Mouse (Mus musculus) left cerebral cortex, adult 8-10 months (tissue): Measurements from ENCODE around the gene Cenpv. TPM values are rescaled to one million over a fixed set of nuclear protein-coding genes. Genes with fewer than 3 reads are reported as not detected.
"Not testable (repeated sequence)": the region's sequence is repeated elsewhere in the genome, so short reads cannot be mapped to it uniquely, and the experiment has no call there.

ENCODE experiments used
- DNase-seq, 2 experiments: peaks; one replicate each; pipeline ENCODE4 v3.0.0; 2022; ENCODE audit warnings: low spot score in 2 of 2
- total RNA-seq, 4 experiments: library from RNA; stranded (reverse); gene quantifications; 2 replicates each; pipeline ENCODE4 v1.2.4; 2022

Cenpv gene
- total RNA-seq, 4 experiments from 2014 or later, result 29.2 to 35.6 (median 31.8) TPM

GRCm38 (mm10) chr11:62508816-62509215, 30.2 kb downstream of the Cenpv start:
- not testable (repeated sequence) for DNase-seq

- DNase-seq, result not testable (repeated sequence)
Observed at GRCm38 (mm10) chr11:62508365-62508764, 30.7 kb downstream of the Cenpv start.

- DNase-seq, result no peak
Observed at GRCm38 (mm10) chr11:62507683-62508082, 31.4 kb downstream of the Cenpv start.

- DNase-seq, result no peak
Observed at GRCm38 (mm10) chr11:62500529-62500928, 38.5 kb downstream of the Cenpv start.

GRCm38 (mm10) chr11:62498802-62499201, 40.3 kb downstream of the Cenpv start:
- DNase-seq, result no peak

DNA sequence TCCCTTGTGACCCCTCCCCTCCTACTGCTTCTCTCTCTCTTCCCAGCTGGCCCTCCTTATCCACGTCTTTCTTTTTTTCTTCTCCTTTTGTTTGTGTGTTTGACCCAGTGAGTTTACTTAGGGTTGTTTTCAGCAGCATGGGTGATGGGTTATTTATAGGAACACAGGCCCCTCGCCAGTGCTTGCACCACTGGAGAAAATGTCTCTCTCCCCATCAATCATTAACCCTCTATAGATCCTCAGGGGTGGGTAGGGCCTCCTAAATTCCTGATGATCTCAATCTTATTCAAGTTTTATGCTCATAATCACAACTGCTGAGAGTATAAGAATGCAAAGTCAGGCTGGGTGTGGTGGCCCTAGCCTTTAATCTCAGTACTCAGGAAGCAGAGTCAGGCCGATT, 41.9 kb downstream of the Cenpv start:
- DNase-seq, result no peak

- no peak for DNase-seq
Observed at GRCm38 (mm10) chr11:62496151-62496715, 42.8 kb downstream of the Cenpv start.

- DNase-seq, result peak in 1 of 2 experiments; percentile 11
Observed at GRCm38 (mm10) chr11:62495276-62495801, 43.7 kb downstream of the Cenpv start.

DNA sequence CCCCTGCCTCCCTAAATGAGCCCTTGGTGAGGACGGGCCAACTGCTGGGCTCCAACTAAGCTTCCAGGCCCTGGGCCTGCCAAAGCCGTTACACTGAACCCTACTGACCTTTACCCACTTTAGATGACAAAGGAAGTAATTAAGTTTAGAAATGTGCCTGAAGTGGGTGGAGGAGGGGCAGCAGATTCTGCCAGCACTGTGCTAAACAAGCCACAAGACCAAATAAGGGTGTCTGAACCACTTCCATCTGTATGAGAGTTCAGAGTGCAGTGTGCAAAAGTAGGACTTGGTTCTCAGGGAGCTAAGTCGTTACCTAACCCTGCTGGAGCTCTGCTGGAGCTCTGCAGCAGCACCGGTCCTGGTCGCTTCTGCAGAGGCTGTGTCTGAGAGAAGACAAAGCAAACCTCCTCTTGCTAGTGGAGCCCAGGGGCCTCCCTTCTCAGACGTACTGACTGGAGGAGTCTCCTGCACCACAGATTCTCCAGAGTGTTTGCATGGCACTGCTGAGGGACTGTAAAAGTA, 44.2 kb downstream of the Cenpv start:
- DNase-seq, result peak; percentile 9 to 43

DNA sequence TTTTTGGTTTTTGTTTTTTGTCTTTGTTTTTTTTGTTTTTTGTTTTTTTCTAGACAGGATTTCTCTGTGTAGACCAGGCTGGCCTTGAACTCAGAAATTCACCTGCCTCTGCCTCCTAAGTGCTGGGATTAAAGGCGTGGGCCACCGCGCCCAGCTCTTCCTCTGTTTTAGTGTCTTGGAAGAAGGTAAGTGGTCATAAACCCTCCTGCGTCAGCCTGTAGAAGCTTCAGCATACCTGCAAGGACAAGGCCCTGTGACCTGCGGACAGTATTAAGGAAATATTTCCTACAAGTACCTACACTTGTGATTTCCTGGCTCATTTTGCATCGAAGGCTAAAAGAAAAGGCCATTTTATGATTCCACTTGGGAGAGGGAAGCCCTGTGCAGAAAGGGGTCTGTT, 45.4 kb downstream of the Cenpv start:
- DNase-seq, result no peak

GRCm38 (mm10) chr11:62487540-62488350, 51.3 kb downstream of the Cenpv start:
- no peak for DNase-seq

DNA sequence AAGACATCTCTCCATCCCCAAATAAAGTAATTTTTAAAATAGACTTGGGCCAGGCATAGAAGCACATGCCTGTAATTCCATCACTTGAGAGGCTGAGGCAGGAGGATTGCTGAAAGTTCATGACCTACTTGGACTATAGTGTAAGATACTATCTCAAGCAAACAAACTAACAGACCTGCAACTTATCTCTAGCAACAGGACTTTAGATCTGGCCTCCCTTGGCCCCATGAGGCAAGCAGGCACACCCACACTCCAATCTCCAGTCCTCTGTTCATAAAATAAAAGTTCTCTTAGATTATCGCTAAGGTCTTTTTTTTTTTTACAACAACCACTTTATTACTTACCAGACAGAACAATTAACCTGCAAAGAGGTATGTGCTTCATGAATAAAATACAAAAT, 52.1 kb downstream of the Cenpv start:
- no peak for DNase-seq

GRCm38 (mm10) chr11:62479581-62479980, 59.5 kb downstream of the Cenpv start:
- no peak for DNase-seq

GRCm38 (mm10) chr11:62478931-62479330, 60.1 kb downstream of the Cenpv start:
- DNase-seq, result no peak

DNA sequence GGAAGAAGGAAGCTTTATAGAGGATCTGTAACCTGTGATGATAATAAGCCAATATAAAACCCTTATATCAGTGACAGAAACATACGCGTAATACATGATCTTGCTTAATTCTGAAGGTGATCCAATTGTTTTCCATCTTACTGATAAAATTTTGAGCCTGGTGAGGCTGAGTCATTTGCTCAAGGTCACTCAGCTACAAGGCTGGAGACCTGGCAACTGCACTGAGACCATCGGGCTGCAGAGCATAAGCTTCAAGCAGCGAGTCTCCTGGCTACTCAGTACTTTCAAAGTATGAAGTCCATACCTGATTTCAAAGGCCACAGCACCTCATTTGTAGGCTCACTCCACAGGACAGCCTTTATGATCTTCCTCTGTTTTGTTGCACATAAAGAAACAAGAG, 62.9 kb downstream of the Cenpv start:
- DNase-seq, result no peak

Other genes starting within 250 kb of the Cenpv start
- 1 to 10 TPM; 4.7 to 6.6 (median 5.9) TPM for gene Pigl, start 80.8 kb downstream of the Cenpv start, total RNA-seq
- 100 to 1,000 TPM; 238 to 310 (median 267) TPM for gene Ncor1, start 80.7 kb downstream of the Cenpv start, total RNA-seq
- 1,000 to 10,000 TPM; 1,765 to 1,972 (median 1,844) TPM for gene Ubb, start 11.9 kb upstream of the Cenpv start, total RNA-seq
- gene Trpv2, start 35.2 kb upstream of the Cenpv start, total RNA-seq, result 10 to 100 TPM; 17.9 to 20.2 (median 19.3) TPM
- 10 to 100 TPM; 18.8 to 21.2 (median 19.8) TPM for gene Lrrc75a, start 109.3 kb upstream of the Cenpv start, total RNA-seq
- gene Mmgt2, start 109.4 kb upstream of the Cenpv start, total RNA-seq, result 10 to 100 TPM; 21.5 to 34.3 (median 25.6) TPM
- 10 to 100 TPM; 17.2 to 19.2 (median 17.9) TPM for gene Zfp287, start 192.6 kb upstream of the Cenpv start, total RNA-seq
- not detected for gene Gm10428, start 213.8 kb upstream of the Cenpv start, total RNA-seq